Mouse (Mus musculus): Measurements from ENCODE around the gene Tmed4.

DNA sequence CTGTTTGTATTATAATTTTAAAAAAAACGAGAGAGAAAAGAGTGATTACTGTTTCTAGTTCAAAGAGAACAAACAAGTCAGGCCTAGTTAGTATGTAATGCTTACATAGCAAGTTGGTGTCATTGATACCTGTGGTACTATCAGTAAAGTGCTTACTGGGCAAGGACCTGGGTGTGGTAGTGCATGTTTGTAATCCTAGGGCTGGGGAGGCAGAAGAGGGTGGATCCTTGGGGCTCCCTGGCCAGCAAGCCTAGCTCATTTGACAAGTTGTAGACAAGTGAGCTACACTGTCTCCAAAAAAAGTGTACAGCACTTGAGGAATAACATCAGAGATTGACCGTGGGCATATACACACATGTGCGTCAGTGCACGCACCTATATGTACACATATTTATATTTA is 20.0 kb upstream of the Tmed4 start:
- TF ChIP-seq CTCF (IDR thresholded peaks at IDR 0.05; ENCODE audit: low read depth, low read length) (no peak), POLR2A (IDR thresholded peaks at IDR 0.05; ENCODE audit: borderline replicate concordance, low read depth, low read length) (no peak)

All from bone marrow macrophage, adult 2 months (primary cell).